30 mouse cellular contexts compared by ENCODE assay signal in genomic region chr19:10268851-10269250, GRCm38 (mm10). TPM values are rescaled to one million over a fixed set of nuclear protein-coding genes. Genes with fewer than 3 reads are reported as not detected.
"Had no signal": no experiment of that assay in that cellular context is flagged by ENCODE, and none has a peak within 500 bp of the region (broad histone marks: within the 10 kb centered on the region; RNA-seq: fewer than 3 reads in every experiment).

No protein-coding gene starts in this region.

- H3K27ac ChIP-seq: heart, adult 2 months; heart, embryonic 13.5 days; heart, embryonic 15.5 days; hindbrain, embryonic 13.5 days; hindbrain, embryonic 15.5 days; hindbrain, postnatal 0 days; kidney, embryonic 15.5 days; kidney, postnatal 0 days; limb, embryonic 13.5 days; limb, embryonic 15.5 days; liver, embryonic 12.5 days; liver, embryonic 14.5 days had no signal

- H3K36me3 ChIP-seq: heart, embryonic 13.5 days; heart, embryonic 15.5 days; kidney, embryonic 15.5 days; limb, embryonic 13.5 days; limb, embryonic 15.5 days; liver, embryonic 12.5 days had no signal

- H3K4me3 ChIP-seq: heart, adult 2 months; heart, embryonic 13.5 days; heart, embryonic 15.5 days; hindbrain, embryonic 13.5 days; hindbrain, embryonic 15.5 days; kidney, embryonic 15.5 days; limb, embryonic 13.5 days; limb, embryonic 15.5 days; liver, embryonic 12.5 days had no signal

- H3K4me2 ChIP-seq: heart, embryonic 11.5 days; heart, embryonic 13.5 days; heart, embryonic 15.5 days; hindbrain, embryonic 13.5 days; hindbrain, embryonic 15.5 days; kidney, embryonic 15.5 days; limb, embryonic 13.5 days; limb, embryonic 15.5 days; liver, embryonic 12.5 days had no signal

- ATAC-seq: hindbrain, postnatal 0 days; intestine, embryonic 16.5 days; liver, embryonic 12.5 days had no signal

- H3K27me3 ChIP-seq: kidney, embryonic 15.5 days had no signal

- DNase-seq: gastrocnemius, postnatal 14 days; gastrocnemius, postnatal 36 days; heart, adult 11 months; heart, adult 2 months; heart, postnatal 14 days; heart, postnatal 36 days; kidney, adult 11 months; kidney, adult 2 months; kidney, adult 9 months; kidney, postnatal 14 days; kidney, postnatal 36 days; layer of hippocampus, adult 9-11 months; layer of hippocampus, postnatal 36 days; left cerebral cortex, postnatal 4 days had no signal

- H3K9ac ChIP-seq: heart, embryonic 13.5 days; heart, embryonic 15.5 days; hindbrain, embryonic 13.5 days; hindbrain, embryonic 15.5 days; kidney, embryonic 15.5 days; limb, embryonic 13.5 days; limb, embryonic 15.5 days; liver, embryonic 12.5 days; liver, embryonic 14.5 days had no signal

- H3K9me3 ChIP-seq: heart, embryonic 13.5 days; heart, embryonic 15.5 days; hindbrain, embryonic 13.5 days; hindbrain, embryonic 15.5 days; kidney, embryonic 15.5 days; limb, embryonic 13.5 days; limb, embryonic 15.5 days; liver, embryonic 12.5 days had no signal

RNA-seq across cellular contexts. Expression of gene Myrf, which starts 28.3 kb away (rescaled TPM):
- total RNA-seq: gastrocnemius, adult 18-20 months; gastrocnemius, adult 8-10 months; hematopoietic stem cell, adult 5-6 weeks had no signal

RNA-seq across cellular contexts. Expression of gene Dagla, which starts 35.8 kb away (rescaled TPM):
- total RNA-seq: hematopoietic stem cell, adult 5-6 weeks had no signal
